Mouse (Mus musculus) liver, embryonic 16.5 days (tissue): ENCODE results near the gene Setd4. TPM values are rescaled to one million over a fixed set of nuclear protein-coding genes. Genes with fewer than 3 reads are reported as not detected.

Experiments
- ATAC-seq: fragments of 200-750 bp; cut with Nextera tagmentation; 2 replicates; pipeline ENCODE4 v1.8.0; 2017; ENCODE audit warnings: low read depth, mild to moderate bottlenecking, moderate number of reproducible peaks, moderate library complexity
- H3K27ac ChIP-seq: fragments of 300-500 bp; sonication (generic); 2 replicates; pipeline ENCODE4 v1.5.1; 2014; ENCODE audit warnings: mild to moderate bottlenecking, low read length
- H3K27me3 ChIP-seq: fragments of 300-500 bp; sonication (generic); 2 replicates; pipeline ENCODE4 v1.6.1; 2014; ENCODE audit warnings: low read depth, low read length, mixed read lengths; ENCODE audit not compliant: control insufficient read depth, insufficient read depth
- H3K36me3 ChIP-seq: fragments of 300-500 bp; sonication (generic); 2 replicates; pipeline ENCODE4 v1.6.1; 2014; ENCODE audit warnings: mild to moderate bottlenecking; ENCODE audit not compliant: control insufficient read depth, insufficient read depth
- H3K4me1 ChIP-seq: fragments of 300-500 bp; sonication (generic); 2 replicates; pipeline ENCODE4 v1.6.1; 2014; ENCODE audit warnings: low read depth, low read length, mixed read lengths; ENCODE audit not compliant: control insufficient read depth
- H3K4me2 ChIP-seq: fragments of 300-500 bp; sonication (generic); 2 replicates; pipeline ENCODE4 v1.6.1; 2014; ENCODE audit warnings: low read depth, low read length, mixed read lengths
- H3K4me3 ChIP-seq: fragments of 300-500 bp; sonication (generic); 2 replicates; pipeline ENCODE4 v1.5.1; 2014; ENCODE audit warnings: low read depth, mild to moderate bottlenecking, low read length
- H3K9ac ChIP-seq: fragments of 300-500 bp; sonication (generic); 2 replicates; pipeline ENCODE4 v1.6.1; 2014; ENCODE audit warnings: low read depth, low read length
- H3K9me3 ChIP-seq: fragments of 300-500 bp; sonication (generic); replicated peaks from 2 replicates; pipeline ENCODE4 v1.6.1; 2016; ENCODE audit warnings: low read length; ENCODE audit not compliant: control insufficient read depth
- WGBS: fragments of 180-500 bp; shearing (Covaris S2); extraction: QIAGEN DNeasy Blood & Tissue Kit; methylation state at CpG from one replicate; pipeline ENCODE4 v1.1.7; 2014; ENCODE audit not compliant: insufficient replicate concordance; 5-methylcytosine and 5-hydroxymethylcytosine counted together
- polyA plus RNA-seq: library from polyadenylated mRNA; unstranded; fragments of >200 nt; fragmentation: Nextera tagmentation; extraction: Ambion mirVana; gene quantifications from 2 replicates; pipeline ENCODE4 v1.2.1, GENCODE M21; 2015

Gene Setd4
- polyA plus RNA-seq, 1 experiment from 2014 or later, result 3.9 TPM

GRCm38 (mm10) chr16:93585703-93586205 is 18.1 kb downstream of the Setd4 start:
- no peak overlapping the region for H3K9ac ChIP-seq
- H3K27me3 ChIP-seq, result no peaks in the 10 kb centered on the region
- H3K4me3 ChIP-seq, result no peak overlapping the region
- no peaks in the 10 kb centered on the region; the same call in 1 of the 2 replicates for H3K4me1 ChIP-seq
- WGBS, result 25% methylated on average over 9 of the region's 9 CpGs
- no peak for ATAC-seq
- H3K9me3 ChIP-seq, result no peaks in the 10 kb centered on the region
- H3K27ac ChIP-seq, result no peak overlapping the region
- no peaks in the 10 kb centered on the region for H3K36me3 ChIP-seq
- peak overlapping the region; percentile 5; the same call in 1 of the 2 replicates for H3K4me2 ChIP-seq

- ATAC-seq, result no peak
- Histone ChIP-seq H3K27ac (no peak overlapping the region), H3K4me1 (no peaks in the 10 kb centered on the region; the same call in 1 of the 2 replicates), H3K27me3 (no peaks in the 10 kb centered on the region), H3K36me3 (no peaks in the 10 kb centered on the region), H3K9ac (no peak overlapping the region), H3K4me2 (no peak overlapping the region), H3K4me3 (no peak overlapping the region), H3K9me3 (no peaks in the 10 kb centered on the region)
- WGBS, result 61% methylated on average over 24 of the region's 24 CpGs
These were observed 18.7 kb downstream of the Setd4 start for GRCm38 (mm10) chr16:93584976-93585702.

- Histone ChIP-seq H3K4me2 (no peak overlapping the region), H3K4me1 (no peaks in the 10 kb centered on the region), H3K9ac (no peak overlapping the region), H3K27ac (no peak overlapping the region), H3K36me3 (no peaks in the 10 kb centered on the region), H3K9me3 (no peaks in the 10 kb centered on the region), H3K27me3 (no peaks in the 10 kb centered on the region), H3K4me3 (no peak overlapping the region)
- ATAC-seq, result no peak
- WGBS, result 48% methylated on average over 6 of the region's 6 CpGs
These were observed 22.7 kb downstream of the Setd4 start for GRCm38 (mm10) chr16:93581125-93581524.

- no peak for ATAC-seq
These were observed 25.4 kb downstream of the Setd4 start for GRCm38 (mm10) chr16:93578346-93579005.

GRCm38 (mm10) chr16:93576412-93577082 is 27.3 kb downstream of the Setd4 start:
- H3K4me1 ChIP-seq, result no peaks in the 10 kb centered on the region
- no peaks in the 10 kb centered on the region for H3K36me3 ChIP-seq
- H3K27ac ChIP-seq, result no peak overlapping the region
- H3K27me3 ChIP-seq, result no peaks in the 10 kb centered on the region
- 45% methylated on average over 14 of the region's 14 CpGs for WGBS
- no peak overlapping the region for H3K4me3 ChIP-seq
- no peak; the same call in 1 of the 2 replicates for ATAC-seq
- no peak overlapping the region for H3K9ac ChIP-seq
- H3K9me3 ChIP-seq, result no peaks in the 10 kb centered on the region
- H3K4me2 ChIP-seq, result no peak overlapping the region

More at GRCm38 (mm10) chr16:93578346-93579005, 25.4 kb downstream of the Setd4 start:
- Histone ChIP-seq H3K27ac (no peak overlapping the region), H3K4me2 (no peak overlapping the region), H3K36me3 (no peaks in the 10 kb centered on the region), H3K4me1 (no peaks in the 10 kb centered on the region), H3K27me3 (no peaks in the 10 kb centered on the region), H3K4me3 (no peak overlapping the region), H3K9me3 (no peaks in the 10 kb centered on the region), H3K9ac (no peak overlapping the region)
- 67% methylated on average over 8 of the region's 8 CpGs for WGBS

GRCm38 (mm10) chr16:93575574-93575973 is 28.3 kb downstream of the Setd4 start:
- Histone ChIP-seq H3K9me3 (no peaks in the 10 kb centered on the region), H3K4me3 (no peak overlapping the region), H3K4me2 (no peak overlapping the region), H3K4me1 (no peaks in the 10 kb centered on the region), H3K27me3 (no peaks in the 10 kb centered on the region), H3K9ac (no peak overlapping the region), H3K36me3 (no peaks in the 10 kb centered on the region), H3K27ac (no peak overlapping the region)
- WGBS, result 51% methylated on average over 5 of the region's 5 CpGs
- ATAC-seq, result peak; percentile 56; the same call in 1 of the 2 replicates

GRCm38 (mm10) chr16:93574521-93575191 is 29.2 kb downstream of the Setd4 start:
- H3K27me3 ChIP-seq, result no peaks in the 10 kb centered on the region

GRCm38 (mm10) chr16:93573434-93573833 is 30.4 kb downstream of the Setd4 start:
- no peak overlapping the region for H3K4me2 ChIP-seq
- H3K36me3 ChIP-seq, result no peaks in the 10 kb centered on the region
- H3K9ac ChIP-seq, result no peak overlapping the region
- H3K27ac ChIP-seq, result no peak overlapping the region
- H3K4me1 ChIP-seq, result no peaks in the 10 kb centered on the region
- H3K9me3 ChIP-seq, result no peaks in the 10 kb centered on the region
- no peak overlapping the region for H3K4me3 ChIP-seq
- ATAC-seq, result no peak
- 72% methylated on average over 5 of the region's 5 CpGs for WGBS
- no peaks in the 10 kb centered on the region for H3K27me3 ChIP-seq

More at GRCm38 (mm10) chr16:93574521-93575191, 29.2 kb downstream of the Setd4 start:
- no peak overlapping the region for H3K9ac ChIP-seq
- H3K4me2 ChIP-seq, result no peak overlapping the region
- WGBS, result 34% methylated on average over 18 of the region's 18 CpGs
- no peaks in the 10 kb centered on the region for H3K9me3 ChIP-seq
- no peak overlapping the region for H3K4me3 ChIP-seq
- H3K36me3 ChIP-seq, result no peaks in the 10 kb centered on the region
- no peaks in the 10 kb centered on the region for H3K4me1 ChIP-seq
- ATAC-seq, result no peak
- H3K27ac ChIP-seq, result no peak overlapping the region
